ENCODE assay signal across 10 mouse cellular contexts in the genomic region with DNA sequence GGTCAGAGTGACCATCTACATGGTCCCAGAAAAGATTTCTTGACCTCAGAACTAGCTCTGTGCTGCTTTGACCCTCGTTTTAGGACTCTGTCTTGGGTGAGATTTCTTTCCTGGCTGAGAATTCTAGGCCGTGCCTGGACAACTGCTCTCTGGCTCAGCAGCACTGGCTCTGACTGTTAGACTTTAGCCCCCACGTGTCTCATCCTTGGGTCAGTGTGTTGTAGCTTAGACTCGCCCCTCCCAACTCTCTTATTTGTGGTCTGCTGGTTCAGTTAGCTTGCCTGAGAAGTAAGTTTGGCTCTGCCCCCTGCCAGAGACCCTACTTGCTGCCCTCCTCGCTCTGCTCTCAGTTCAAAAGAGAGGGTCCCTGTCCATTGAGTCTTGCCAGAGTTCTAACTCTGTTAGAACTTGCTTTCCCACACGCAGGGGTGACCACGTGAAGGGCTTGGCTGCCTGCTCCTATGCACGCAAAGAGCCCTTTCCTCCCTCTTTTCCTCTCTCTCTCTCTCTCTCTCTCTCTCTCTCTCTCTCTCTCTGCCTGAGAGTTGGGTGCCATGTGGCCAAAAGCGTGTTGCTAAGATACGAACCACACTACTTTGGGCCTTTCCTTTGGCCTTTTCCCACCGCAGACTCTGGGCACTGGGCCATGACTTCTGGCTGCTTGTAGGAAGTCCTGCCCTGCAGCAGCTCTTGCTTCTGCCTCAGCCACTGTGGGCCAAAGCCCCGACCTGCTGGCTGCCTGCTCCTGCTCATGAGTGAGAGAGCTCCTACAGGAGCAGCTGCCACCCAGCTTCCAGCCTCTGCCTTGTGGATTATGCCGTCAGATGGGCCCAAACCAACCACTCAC.
DNase-seq lines count a peak whose midpoint lies in the region; ATAC-seq and TF ChIP-seq lines count a peak whose summit lies in the region.
"Had no signal": no experiment of that assay in that cellular context is flagged by ENCODE, and none has a peak within 500 bp of the region (broad histone marks: within the 10 kb centered on the region; RNA-seq: fewer than 3 reads in every experiment).

No protein-coding gene starts in this region.

- H3K27me3 ChIP-seq in heart, embryonic 10.5 days (ENCODE audit: insufficient read depth, poor library complexity, severe bottlenecking): no peaks in the 10 kb centered on the region
- no peaks in the 10 kb centered on the region for H3K27me3 ChIP-seq in kidney, embryonic 15.5 days
- H3K27me3 ChIP-seq in lung, embryonic 16.5 days (ENCODE audit: control insufficient read depth, insufficient read depth, low read depth, low read length): no peaks in the 10 kb centered on the region
- no peaks in the 10 kb centered on the region for H3K27me3 ChIP-seq in testis, adult 2 months (ENCODE audit: control insufficient read depth, insufficient read depth, low read length)
- no peaks in the 10 kb centered on the region for H3K27me3 ChIP-seq in liver, embryonic 11.5 days (replicated peaks; ENCODE audit: control insufficient read depth, insufficient read depth, low read length)
- H3K27me3 ChIP-seq: embryonic facial prominence, embryonic 12.5 days had no signal

- no peak overlapping the region for H3K4me3 ChIP-seq in heart, embryonic 10.5 days
- no peak overlapping the region for H3K4me3 ChIP-seq in gastrocnemius, adult 2 months
- no peak overlapping the region for H3K4me3 ChIP-seq in kidney, embryonic 15.5 days (replicated peaks)
- H3K4me3 ChIP-seq in lung, embryonic 16.5 days (ENCODE audit: low read length): no peak overlapping the region
- H3K4me3 ChIP-seq in testis, adult 2 months (ENCODE audit: control insufficient read depth, low read depth, low read length): peak overlapping the region; percentile 76
- no peak overlapping the region for H3K4me3 ChIP-seq in liver, embryonic 11.5 days (ENCODE audit: low read depth, low read length)
- H3K4me3 ChIP-seq: embryonic facial prominence, embryonic 12.5 days had no signal

- TF ChIP-seq CTCF in gastrocnemius, adult 2 months (IDR thresholded peaks at IDR 0.05): no peak
- no peak for TF ChIP-seq CTCF in testis, adult 2 months (IDR thresholded peaks at IDR 0.05; ENCODE audit: control insufficient read depth, insufficient read depth, insufficient replicate concordance, low read depth, low read length)

- no peaks in the 10 kb centered on the region for H3K36me3 ChIP-seq in heart, embryonic 10.5 days
- H3K36me3 ChIP-seq in kidney, embryonic 15.5 days: no peaks in the 10 kb centered on the region
- no peaks in the 10 kb centered on the region for H3K36me3 ChIP-seq in lung, embryonic 16.5 days (ENCODE audit: control insufficient read depth, insufficient read depth, low read length)
- H3K36me3 ChIP-seq in testis, adult 2 months (ENCODE audit: control insufficient read depth, insufficient read depth, low read length): no peaks in the 10 kb centered on the region
- no peaks in the 10 kb centered on the region for H3K36me3 ChIP-seq in liver, embryonic 11.5 days (ENCODE audit: control insufficient read depth, insufficient read depth, low read length)
- H3K36me3 ChIP-seq: embryonic facial prominence, embryonic 12.5 days had no signal

- no peaks in the 10 kb centered on the region for H3K4me1 ChIP-seq in heart, embryonic 10.5 days
- no peaks in the 10 kb centered on the region for H3K4me1 ChIP-seq in kidney, embryonic 15.5 days
- H3K4me1 ChIP-seq in lung, embryonic 16.5 days (replicated peaks; ENCODE audit: control insufficient read depth, insufficient read depth, low read length): no peaks in the 10 kb centered on the region
- no peaks in the 10 kb centered on the region for H3K4me1 ChIP-seq in testis, adult 2 months (ENCODE audit: control insufficient read depth, insufficient read depth, low read length)
- no peaks in the 10 kb centered on the region for H3K4me1 ChIP-seq in liver, embryonic 11.5 days (replicated peaks; ENCODE audit: control insufficient read depth, insufficient read depth, low read length)
- H3K4me1 ChIP-seq: embryonic facial prominence, embryonic 12.5 days had no signal

- no peak overlapping the region for H3K27ac ChIP-seq in heart, embryonic 10.5 days
- no peak overlapping the region for H3K27ac ChIP-seq in gastrocnemius, adult 2 months
- no peak overlapping the region for H3K27ac ChIP-seq in kidney, embryonic 15.5 days
- H3K27ac ChIP-seq in lung, embryonic 16.5 days (ENCODE audit: low read length): no peak overlapping the region
- H3K27ac ChIP-seq in testis, adult 2 months (ENCODE audit: control insufficient read depth, insufficient read depth, low read depth, low read length): peak overlapping the region; percentile 36; the same call in 1 of the 2 replicates
- no peak overlapping the region for H3K27ac ChIP-seq in liver, embryonic 11.5 days (ENCODE audit: low read depth, low read length)
- H3K27ac ChIP-seq: embryonic facial prominence, embryonic 12.5 days; liver, embryonic 14.5 days had no signal

- no peak overlapping the region for H3K9ac ChIP-seq in kidney, embryonic 15.5 days
- no peak overlapping the region for H3K9ac ChIP-seq in lung, embryonic 16.5 days (ENCODE audit: low read length)
- no peak overlapping the region for H3K9ac ChIP-seq in liver, embryonic 11.5 days (ENCODE audit: low read depth, low read length)
- H3K9ac ChIP-seq: embryonic facial prominence, embryonic 12.5 days; liver, embryonic 14.5 days had no signal

- WGBS in heart, embryonic 10.5 days: 71% methylated on average over 13 of the region's 13 CpGs
- WGBS in kidney, embryonic 15.5 days: 64% methylated on average over 13 of the region's 13 CpGs
- WGBS in lung, embryonic 16.5 days: 49% methylated on average over 13 of the region's 13 CpGs
- 76% methylated on average over 13 of the region's 13 CpGs for WGBS in liver, embryonic 11.5 days

- H3K4me2 ChIP-seq in kidney, embryonic 15.5 days: no peak overlapping the region
- no peak overlapping the region for H3K4me2 ChIP-seq in lung, embryonic 16.5 days (ENCODE audit: low read depth, low read length)
- no peak overlapping the region for H3K4me2 ChIP-seq in liver, embryonic 11.5 days
- H3K4me2 ChIP-seq: embryonic facial prominence, embryonic 12.5 days had no signal

- intact Hi-C loops in gastrocnemius, adult 2 months (cut with DNase I): no loop called here

- DNase-seq in heart, adult 11 months: peak; percentile 95
- DNase-seq in heart, embryonic 10.5 days (ENCODE audit: low spot score): no peak
- DNase-seq in adrenal gland, postnatal 25 days: peak; percentile 54
- peak; percentile 55 for DNase-seq in gastrocnemius, adult 2 months
- no peak for DNase-seq in liver, embryonic 11.5 days (ENCODE audit: low spot score)

- ATAC-seq in kidney, embryonic 15.5 days (replicated peaks; ENCODE audit: low FRiP score): peak; percentile 56; the same call in 1 of the 2 replicates
- peak; percentile 78 for ATAC-seq in lung, embryonic 16.5 days (ENCODE audit: low read depth)
- ATAC-seq in liver, embryonic 11.5 days (replicated peaks; ENCODE audit: low FRiP score): no peak

- TF ChIP-seq POLR2A in testis, adult 2 months (IDR thresholded peaks at IDR 0.05; ENCODE audit: control insufficient read depth, low read depth, low read length): no peak

- H3K9me3 ChIP-seq in heart, embryonic 10.5 days: no peaks in the 10 kb centered on the region
- no peaks in the 10 kb centered on the region for H3K9me3 ChIP-seq in kidney, embryonic 15.5 days (replicated peaks)
- no peaks in the 10 kb centered on the region for H3K9me3 ChIP-seq in lung, embryonic 16.5 days (ENCODE audit: control insufficient read depth, low read length)
- H3K9me3 ChIP-seq in liver, embryonic 11.5 days (ENCODE audit: control insufficient read depth, low read length): no peaks in the 10 kb centered on the region
- H3K9me3 ChIP-seq: embryonic facial prominence, embryonic 12.5 days had no signal

Comparison
In these comparisons a context has a peak if more than half of its experiments do, and no peak if none do; other contexts are left out.
1. DNase-seq: peak in heart, adult 11 months (single experiment), adrenal gland, postnatal 25 days (single experiment) and gastrocnemius, adult 2 months (single experiment); none in heart, embryonic 10.5 days (single experiment) and liver, embryonic 11.5 days (single experiment).